Mouse (Mus musculus) heart, adult 2 months (tissue): ENCODE results near the gene S100b.

Experiments
- CTCF ChIP-seq: fragments of 200-600 bp; IDR thresholded peaks from 2 replicates; pipeline ENCODE4 v1.8.1; 2022; ENCODE audit warnings: antibody characterized with exemption, mild to moderate bottlenecking, moderate library complexity
- EP300 ChIP-seq: fragments of 200-500 bp; IDR thresholded peaks from 2 replicates; pipeline ENCODE4 v1.6.1; 2011; ENCODE audit warnings: low read depth, low read length, control low read depth; ENCODE audit not compliant: insufficient read depth
- POLR2A ChIP-seq: fragments of 200-500 bp; IDR thresholded peaks from 2 replicates; pipeline ENCODE4 v1.6.1; 2011; ENCODE audit warnings: mild to moderate bottlenecking, low read depth, low read length, control low read depth; ENCODE audit not compliant: insufficient read depth

- TF ChIP-seq CTCF: peak; percentile 58
- no peak for TF ChIP-seq POLR2A
- TF ChIP-seq EP300: no peak
These were observed 6.9 kb downstream of the S100b start for GRCm38 (mm10) chr10:76260358-76261059.
